Mouse (Mus musculus) heart, embryonic 14.5 days (tissue): Measurements from ENCODE around the gene Macrod2. TPM values are rescaled to one million over a fixed set of nuclear protein-coding genes. Genes with fewer than 3 reads are reported as not detected.

Source experiments
- ATAC-seq: fragments of 200-750 bp; cut with Nextera tagmentation; 2 replicates; pipeline ENCODE4 v1.8.0; 2017; ENCODE audit warnings: low read depth, moderate TSS enrichment; ENCODE audit not compliant: insufficient number of reproducible peaks, insufficient read depth, low FRiP score
- H3K27ac ChIP-seq, 2 experiments: fragments of 200-500 bp in 1 of 2; fragments of 300-500 bp in 1 of 2; sonication (generic) in 1 of 2; replicated peaks in 1 of 2; 2 replicates each; pipeline ENCODE4 v1.5.1; 2012 to 2014; ENCODE audit warnings: low read depth in 2 of 2, low read length in 2 of 2, control low read depth in 1 of 2, mild to moderate bottlenecking in 1 of 2, mixed read lengths in 1 of 2; ENCODE audit not compliant: control insufficient read depth in 1 of 2, insufficient read depth in 1 of 2
- H3K27me3 ChIP-seq: fragments of 300-500 bp; sonication (generic); 2 replicates; pipeline ENCODE4 v1.6.1; 2014; ENCODE audit warnings: mild to moderate bottlenecking, low read length, control low read depth; ENCODE audit not compliant: control insufficient read depth, insufficient read depth
- H3K36me3 ChIP-seq: fragments of 300-500 bp; sonication (generic); 2 replicates; pipeline ENCODE4 v1.6.1; 2014; ENCODE audit warnings: mild to moderate bottlenecking, control low read depth, low read length, mixed read lengths; ENCODE audit not compliant: control insufficient read depth, insufficient read depth
- H3K4me1 ChIP-seq, 2 experiments: fragments of 200-500 bp in 1 of 2; fragments of 300-500 bp in 1 of 2; sonication (generic) in 1 of 2; 2 replicates each; pipeline ENCODE4 v1.6.1; 2012 to 2014; ENCODE audit warnings: low read length in 2 of 2, control low read depth in 1 of 2, mixed read lengths in 1 of 2; ENCODE audit not compliant: control insufficient read depth in 2 of 2, insufficient read depth in 2 of 2
- H3K4me2 ChIP-seq: fragments of 300-500 bp; sonication (generic); 2 replicates; pipeline ENCODE4 v1.6.1; 2014; ENCODE audit warnings: mild to moderate bottlenecking, low read length
- H3K4me3 ChIP-seq, 2 experiments: fragments of 200-500 bp in 1 of 2; fragments of 300-500 bp in 1 of 2; sonication (generic) in 1 of 2; 2 replicates each; pipeline ENCODE4 v1.5.1; 2012 to 2014; ENCODE audit warnings: low read length in 2 of 2, mild to moderate bottlenecking in 2 of 2, control low read depth in 1 of 2, low read depth in 1 of 2, moderate library complexity in 1 of 2; ENCODE audit not compliant: control insufficient read depth in 1 of 2, insufficient read depth in 1 of 2
- H3K9ac ChIP-seq: fragments of 300-500 bp; sonication (generic); 2 replicates; pipeline ENCODE4 v1.6.1; 2014; ENCODE audit warnings: mild to moderate bottlenecking, low read length
- H3K9me3 ChIP-seq: fragments of 300-500 bp; sonication (generic); 2 replicates; pipeline ENCODE4 v1.6.1; 2016; ENCODE audit warnings: low read length, control low read depth; ENCODE audit not compliant: control insufficient read depth
- WGBS: fragments of 180-500 bp; shearing (Covaris S2); extraction: QIAGEN DNeasy Blood & Tissue Kit; methylation state at CpG from one replicate; pipeline ENCODE4 v1.1.7; 2014; 5-methylcytosine and 5-hydroxymethylcytosine counted together
- polyA plus RNA-seq: library from polyadenylated mRNA; unstranded; fragments of >200 nt; fragmentation: Nextera tagmentation; extraction: Ambion mirVana; gene quantifications from 2 replicates; pipeline ENCODE4 v1.2.1, GENCODE M21; 2014

Gene Macrod2
- polyA plus RNA-seq, 1 experiment from 2014 or later, result 21.3 TPM

- no peak overlapping the region for H3K9ac ChIP-seq
- no peak overlapping the region for H3K4me3 ChIP-seq
- H3K27ac ChIP-seq, result no peak overlapping the region
- WGBS, result 83% methylated on average over 4 of the region's 4 CpGs
- no peaks in the 10 kb centered on the region for H3K9me3 ChIP-seq
- H3K4me1 ChIP-seq, result no peaks in the 10 kb centered on the region
- no peaks in the 10 kb centered on the region for H3K36me3 ChIP-seq
- no peaks in the 10 kb centered on the region for H3K27me3 ChIP-seq
- no peak overlapping the region for H3K4me2 ChIP-seq
- no peak for ATAC-seq
These were observed 374.4 kb downstream of the Macrod2 start for GRCm38 (mm10) chr2:140769473-140769872.

- Histone ChIP-seq H3K36me3 (no peaks in the 10 kb centered on the region), H3K4me2 (no peak overlapping the region), H3K9ac (no peak overlapping the region), H3K27me3 (no peaks in the 10 kb centered on the region), H3K9me3 (no peaks in the 10 kb centered on the region), H3K27ac (no peak overlapping the region), H3K4me3 (no peak overlapping the region), H3K4me1 (peaks cover 0 to 2% of the 10 kb centered on the region in 2 experiments; a peak in 2 of 4 replicates)
- WGBS, result 89% methylated on average over 6 of the region's 6 CpGs
- ATAC-seq, result no peak
These were observed 377.7 kb downstream of the Macrod2 start for GRCm38 (mm10) chr2:140772825-140773224.

- H3K27me3 ChIP-seq, result no peaks in the 10 kb centered on the region
- no peaks in the 10 kb centered on the region for H3K36me3 ChIP-seq
- H3K9me3 ChIP-seq, result no peaks in the 10 kb centered on the region
- H3K4me3 ChIP-seq, result no peak overlapping the region
- no peak overlapping the region for H3K27ac ChIP-seq
- 88% methylated on average over 11 of the region's 11 CpGs for WGBS
- no peak overlapping the region for H3K4me2 ChIP-seq
- ATAC-seq, result no peak
- H3K4me1 ChIP-seq, result peaks cover 0 to 2% of the 10 kb centered on the region in 2 experiments; a peak in 2 of 4 replicates
- no peak overlapping the region for H3K9ac ChIP-seq
These were observed 378.3 kb downstream of the Macrod2 start for GRCm38 (mm10) chr2:140773456-140773855.

DNA sequence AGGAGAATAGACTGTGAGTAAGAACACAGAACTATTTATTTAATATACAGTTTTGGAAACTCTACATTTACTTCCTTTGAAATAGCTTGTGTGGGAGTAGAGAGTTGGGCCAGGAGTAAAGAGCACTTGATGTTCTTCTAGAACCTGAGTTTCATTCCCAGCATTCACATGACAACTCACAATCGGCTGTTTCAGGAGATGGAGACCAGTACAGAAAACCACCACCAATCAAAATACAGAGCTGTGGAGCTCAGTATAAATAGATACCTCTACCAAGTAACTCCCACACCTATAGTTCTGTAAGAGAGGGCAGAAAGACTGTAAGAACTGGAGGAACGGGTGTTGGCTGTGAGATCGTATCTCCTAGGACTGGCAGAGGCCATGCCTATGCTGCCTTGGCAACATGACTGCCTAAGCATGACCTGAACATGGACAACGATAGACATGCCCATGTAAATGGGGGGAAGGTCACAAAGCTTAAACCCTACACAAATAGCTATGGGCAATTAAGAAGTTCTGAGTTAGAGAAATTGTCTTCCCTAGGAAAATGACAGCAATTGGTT, 379.8 kb downstream of the Macrod2 start:
- ATAC-seq, result no peak
- H3K4me1 ChIP-seq, result peaks cover 0 to 2% of the 10 kb centered on the region in 2 experiments; a peak in 2 of 4 replicates
- 73% methylated on average over 4 of the region's 4 CpGs for WGBS

GRCm38 (mm10) chr2:140775448-140776101, 380.5 kb downstream of the Macrod2 start:
- 35% methylated on average over 8 of the region's 8 CpGs for WGBS
- no peaks in the 10 kb centered on the region for H3K36me3 ChIP-seq
- ATAC-seq, result no peak

More for the DNA sequence above, 379.8 kb downstream of the Macrod2 start:
- Histone ChIP-seq H3K4me2 (no peak overlapping the region), H3K27ac (no peak overlapping the region), H3K36me3 (no peaks in the 10 kb centered on the region), H3K9me3 (no peaks in the 10 kb centered on the region), H3K4me3 (no peak overlapping the region), H3K27me3 (no peaks in the 10 kb centered on the region), H3K9ac (no peak overlapping the region)

DNA sequence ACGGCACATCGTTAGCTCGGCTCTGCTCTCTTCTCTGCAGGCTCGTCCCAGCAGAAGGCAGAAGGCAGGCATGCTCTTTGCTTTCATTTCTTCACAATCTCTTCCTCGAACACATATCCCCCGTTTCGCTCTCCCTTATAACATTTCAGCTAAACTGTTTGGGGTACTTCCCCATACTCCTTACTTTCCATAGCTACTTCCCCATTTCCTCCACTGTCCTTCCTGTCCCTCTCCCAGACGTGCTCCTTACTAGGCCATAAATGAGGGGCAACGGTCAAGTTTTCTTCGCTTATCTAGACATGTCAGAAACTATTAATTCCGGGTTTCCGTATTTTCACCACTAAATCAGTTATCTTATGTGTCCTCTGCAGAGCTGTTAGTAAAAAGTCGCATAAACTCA, 383.1 kb downstream of the Macrod2 start:
- no peak overlapping the region for H3K27ac ChIP-seq
- no peak overlapping the region for H3K4me3 ChIP-seq
- no peaks in the 10 kb centered on the region for H3K9me3 ChIP-seq
- no peaks in the 10 kb centered on the region for H3K27me3 ChIP-seq
- H3K4me2 ChIP-seq, result no peak overlapping the region
- no peak overlapping the region for H3K9ac ChIP-seq
- no peak for ATAC-seq
- peaks cover 2% of the 10 kb centered on the region in 2 experiments; a peak in 2 of 4 replicates for H3K4me1 ChIP-seq
- WGBS, result 82% methylated on average over 13 of the region's 13 CpGs
- H3K36me3 ChIP-seq, result no peaks in the 10 kb centered on the region

More at GRCm38 (mm10) chr2:140775448-140776101, 380.5 kb downstream of the Macrod2 start:
- peaks cover 0 to 2% of the 10 kb centered on the region in 2 experiments; a peak in 2 of 4 replicates for H3K4me1 ChIP-seq
- H3K4me2 ChIP-seq, result no peak overlapping the region
- H3K27ac ChIP-seq, result no peak overlapping the region
- no peaks in the 10 kb centered on the region for H3K27me3 ChIP-seq
- H3K4me3 ChIP-seq, result no peak overlapping the region
- H3K9me3 ChIP-seq, result no peaks in the 10 kb centered on the region
- H3K9ac ChIP-seq, result no peak overlapping the region

DNA sequence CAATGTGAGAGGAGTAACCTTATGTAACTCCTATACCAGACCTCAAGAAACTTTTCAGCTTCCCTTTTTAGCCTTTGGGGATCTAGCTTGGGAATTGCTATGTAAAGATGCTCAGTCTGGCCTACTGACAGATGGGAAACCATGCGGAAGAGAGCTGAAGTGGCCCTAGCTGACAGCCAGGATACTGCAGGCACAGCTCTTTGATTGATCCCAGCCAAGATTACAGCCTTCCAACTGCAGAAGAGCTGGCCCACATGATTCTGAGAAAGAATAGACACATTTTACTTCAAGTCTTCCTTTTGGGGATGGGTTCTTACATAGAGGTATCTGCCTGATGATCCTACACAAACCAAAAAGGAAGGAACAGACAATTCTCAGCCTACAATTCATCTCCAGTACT, 387.9 kb downstream of the Macrod2 start:
- H3K4me3 ChIP-seq, result no peak overlapping the region
- no peak overlapping the region for H3K4me2 ChIP-seq
- no peaks in the 10 kb centered on the region for H3K9me3 ChIP-seq
- no peak overlapping the region for H3K27ac ChIP-seq
- no peak overlapping the region for H3K9ac ChIP-seq
- H3K27me3 ChIP-seq, result no peaks in the 10 kb centered on the region
- peaks cover 0 to 2% of the 10 kb centered on the region in 2 experiments; a peak in 1 of 4 replicates for H3K4me1 ChIP-seq
- 75% methylated on average over 1 of the region's 1 CpGs for WGBS
- no peak for ATAC-seq
- H3K36me3 ChIP-seq, result no peaks in the 10 kb centered on the region
